ENCODE assay signal across 10 mouse cellular contexts in genomic region chr19:27633105-27633504, GRCm38 (mm10).
"Had no signal": no experiment of that assay in that cellular context is flagged by ENCODE, and none has a peak within 500 bp of the region (broad histone marks: within the 10 kb centered on the region; RNA-seq: fewer than 3 reads in every experiment).

No protein-coding gene starts in this region.

- DNase-seq: kidney, adult 9 months; kidney, postnatal 10 days; left cerebral cortex, postnatal 4 days; liver; liver, embryonic 13.5 days; liver, postnatal 0 days; right cerebral cortex, postnatal 14 days; thymus, postnatal 36 days had no signal

- H3K4me3 ChIP-seq: liver, embryonic 13.5 days; midbrain, embryonic 13.5 days; neural tube, embryonic 12.5 days had no signal

- ATAC-seq: liver, postnatal 0 days; midbrain, embryonic 13.5 days had no signal

- H3K9me3 ChIP-seq: liver, embryonic 13.5 days; midbrain, embryonic 13.5 days; neural tube, embryonic 12.5 days had no signal

- H3K9ac ChIP-seq: liver, embryonic 13.5 days; liver, postnatal 0 days; midbrain, embryonic 13.5 days; neural tube, embryonic 12.5 days had no signal

- H3K27ac ChIP-seq: liver, embryonic 13.5 days; midbrain, embryonic 13.5 days; neural tube, embryonic 12.5 days had no signal

- H3K36me3 ChIP-seq: liver, embryonic 13.5 days; midbrain, embryonic 13.5 days; neural tube, embryonic 12.5 days had no signal

- H3K27me3 ChIP-seq: liver, embryonic 13.5 days; midbrain, embryonic 13.5 days; neural tube, embryonic 12.5 days had no signal

- H3K4me1 ChIP-seq: liver, embryonic 13.5 days; midbrain, embryonic 13.5 days; neural tube, embryonic 12.5 days had no signal

- H3K4me2 ChIP-seq: liver, embryonic 13.5 days; midbrain, embryonic 13.5 days; neural tube, embryonic 12.5 days had no signal
